Mouse (Mus musculus): ENCODE data around the gene Glt8d2. TPM values are rescaled to one million over a fixed set of nuclear protein-coding genes. Genes with fewer than 3 reads are reported as not detected.

Glt8d2 gene
- 1.5 and 2.0 TPM in 2 replicates for polyA plus RNA-seq (2015; fragmentation: Nextera tagmentation; extraction: Ambion mirVana)

GRCm38 (mm10) chr10:82690494-82690893, at the start of gene Glt8d2:
Gene Glt8d2, minus strand, starts transcription at chr10:82690650.
- H3K36me3 ChIP-seq (ENCODE audit: insufficient read depth, low read length): no peaks in the 10 kb centered on the region
- DNase-seq (ENCODE audit: low spot score): peak; percentile 86
- no peak for ATAC-seq (replicated peaks; ENCODE audit: low FRiP score, low read depth)
- H3K9ac ChIP-seq (ENCODE audit: low read depth, low read length): 0 out of 2 replicates have a peak within 1 kb of the TSS, but pooled peaks have one; percentile 3
- H3K27me3 ChIP-seq (ENCODE audit: insufficient read depth, low read length): no peaks in the 10 kb centered on the region
- TF ChIP-seq CTCF (IDR thresholded peaks at IDR 0.05; ENCODE audit: low read depth): no peak
- peak within 1 kb of the TSS; percentile 16 for H3K4me3 ChIP-seq (replicated peaks; ENCODE audit: low read depth, low read length)
- no peaks in the 10 kb centered on the region for H3K4me1 ChIP-seq (replicated peaks; ENCODE audit: insufficient read depth, low read length)
- H3K27ac ChIP-seq: no peak within 1 kb of the TSS
- WGBS: under 1% methylated on average over 14 of the region's 14 CpGs
- peak within 1 kb of the TSS; percentile 48 for H3K4me2 ChIP-seq (ENCODE audit: low read length)
- H3K9me3 ChIP-seq (replicated peaks; ENCODE audit: low read length): no peaks in the 10 kb centered on the region

GRCm38 (mm10) chr10:82699296-82699941, 9.0 kb upstream of the Glt8d2 start:
- H3K9ac ChIP-seq (ENCODE audit: low read depth, low read length): peak overlapping the region; percentile 74
- peak overlapping the region; percentile 77 for H3K4me2 ChIP-seq (ENCODE audit: low read length)
- no peaks in the 10 kb centered on the region for H3K4me1 ChIP-seq (replicated peaks; ENCODE audit: insufficient read depth, low read length)
- H3K4me3 ChIP-seq (replicated peaks; ENCODE audit: low read depth, low read length): peak overlapping the region; percentile 93
- no peaks in the 10 kb centered on the region for H3K36me3 ChIP-seq (ENCODE audit: insufficient read depth, low read length)
- peak; percentile 32 for DNase-seq (ENCODE audit: low spot score)
- 0 out of 2 replicates have a peak overlapping the region, but pooled peaks have one; percentile 27 for H3K27ac ChIP-seq
- no peaks in the 10 kb centered on the region for H3K27me3 ChIP-seq (ENCODE audit: insufficient read depth, low read length)
- peak; percentile 68 for ATAC-seq (replicated peaks; ENCODE audit: low FRiP score, low read depth)
- TF ChIP-seq CTCF (IDR thresholded peaks at IDR 0.05; ENCODE audit: low read depth): 0 out of 2 replicates have a peak, but pooled peaks have one; percentile 14
- under 1% methylated on average over 59 of the region's 59 CpGs for WGBS
- no peaks in the 10 kb centered on the region for H3K9me3 ChIP-seq (replicated peaks; ENCODE audit: low read length)

GRCm38 (mm10) chr10:82698712-82699261, 8.3 kb upstream of the Glt8d2 start:
- Histone ChIP-seq H3K4me3 (replicated peaks; ENCODE audit: low read depth, low read length) (peak overlapping the region; percentile 93), H3K4me1 (replicated peaks; ENCODE audit: insufficient read depth, low read length) (no peaks in the 10 kb centered on the region), H3K4me2 (ENCODE audit: low read length) (peak overlapping the region; percentile 77), H3K27me3 (ENCODE audit: insufficient read depth, low read length) (no peaks in the 10 kb centered on the region), H3K36me3 (ENCODE audit: insufficient read depth, low read length) (no peaks in the 10 kb centered on the region), H3K27ac (0 out of 2 replicates have a peak overlapping the region, but pooled peaks have one; percentile 27), H3K9ac (ENCODE audit: low read depth, low read length) (peak overlapping the region; percentile 74), H3K9me3 (replicated peaks; ENCODE audit: low read length) (no peaks in the 10 kb centered on the region)
- 1% methylated on average over 41 of the region's 42 CpGs for WGBS
- ATAC-seq (replicated peaks; ENCODE audit: low FRiP score, low read depth): peak; percentile 95
- no peak; the same call in 1 of the 2 replicates for TF ChIP-seq CTCF (IDR thresholded peaks at IDR 0.05; ENCODE audit: low read depth)
- peak; percentile 89 for DNase-seq (ENCODE audit: low spot score)

- WGBS: 78% methylated on average over 3 of the region's 3 CpGs
- Histone ChIP-seq H3K9me3 (replicated peaks; ENCODE audit: low read length) (no peaks in the 10 kb centered on the region), H3K27me3 (ENCODE audit: insufficient read depth, low read length) (no peaks in the 10 kb centered on the region), H3K4me3 (replicated peaks; ENCODE audit: low read depth, low read length) (no peak overlapping the region), H3K36me3 (ENCODE audit: insufficient read depth, low read length) (no peaks in the 10 kb centered on the region), H3K4me1 (replicated peaks; ENCODE audit: insufficient read depth, low read length) (no peaks in the 10 kb centered on the region), H3K4me2 (ENCODE audit: low read length) (no peak overlapping the region), H3K9ac (ENCODE audit: low read depth, low read length) (no peak overlapping the region), H3K27ac (no peak overlapping the region)
- no peak for ATAC-seq (replicated peaks; ENCODE audit: low FRiP score, low read depth)
- peak; percentile 61 for DNase-seq (ENCODE audit: low spot score)
- TF ChIP-seq CTCF (IDR thresholded peaks at IDR 0.05; ENCODE audit: low read depth): no peak
Measured at GRCm38 (mm10) chr10:82697305-82697898, 7.0 kb upstream of the Glt8d2 start.

- Histone ChIP-seq H3K36me3 (ENCODE audit: insufficient read depth, low read length) (no peaks in the 10 kb centered on the region), H3K4me2 (ENCODE audit: low read length) (no peak overlapping the region), H3K9me3 (replicated peaks; ENCODE audit: low read length) (no peaks in the 10 kb centered on the region), H3K4me3 (replicated peaks; ENCODE audit: low read depth, low read length) (no peak overlapping the region), H3K27me3 (ENCODE audit: insufficient read depth, low read length) (no peaks in the 10 kb centered on the region), H3K4me1 (replicated peaks; ENCODE audit: insufficient read depth, low read length) (no peaks in the 10 kb centered on the region), H3K9ac (ENCODE audit: low read depth, low read length) (no peak overlapping the region), H3K27ac (no peak overlapping the region)
- ATAC-seq (replicated peaks; ENCODE audit: low FRiP score, low read depth): no peak
- no peak for TF ChIP-seq CTCF (IDR thresholded peaks at IDR 0.05; ENCODE audit: low read depth)
- 58% methylated on average over 4 of the region's 4 CpGs for WGBS
- no peak for DNase-seq (ENCODE audit: low spot score)
Measured at GRCm38 (mm10) chr10:82696453-82697079, 6.1 kb upstream of the Glt8d2 start.

- Histone ChIP-seq H3K9ac (ENCODE audit: low read depth, low read length) (no peak within 1 kb of the TSS), H3K4me1 (replicated peaks; ENCODE audit: insufficient read depth, low read length) (no peaks in the 10 kb centered on the region), H3K36me3 (ENCODE audit: insufficient read depth, low read length) (no peaks in the 10 kb centered on the region), H3K9me3 (replicated peaks; ENCODE audit: low read length) (no peaks in the 10 kb centered on the region), H3K4me2 (ENCODE audit: low read length) (no peak within 1 kb of the TSS), H3K4me3 (replicated peaks; ENCODE audit: low read depth, low read length) (no peak within 1 kb of the TSS), H3K27me3 (ENCODE audit: insufficient read depth, low read length) (no peaks in the 10 kb centered on the region), H3K27ac (no peak within 1 kb of the TSS)
- ATAC-seq (replicated peaks; ENCODE audit: low FRiP score, low read depth) (no peak), DNase-seq (ENCODE audit: low spot score) (no peak)
- WGBS: 66% methylated on average over 5 of the region's 5 CpGs
- no peak for TF ChIP-seq CTCF (IDR thresholded peaks at IDR 0.05; ENCODE audit: low read depth)
Measured at GRCm38 (mm10) chr10:82695956-82696355, 5.5 kb upstream of the Glt8d2 start, which contains the start of gene Hcfc2. Gene Hcfc2, plus strand, starts transcription at chr10:82696160.
